Mouse (Mus musculus) embryonic fibroblast, embryonic 13.5 days (primary cell): ENCODE data around the gene Gucy1b2.

Experiments used
- CTCF ChIP-seq: IDR thresholded peaks from 2 replicates; pipeline ENCODE4 v1.5.1; 2011; ENCODE audit warnings: mild to moderate bottlenecking, control low read depth, low read length, moderate library complexity, borderline replicate concordance; ENCODE audit not compliant: insufficient read depth
- POLR2A ChIP-seq: IDR thresholded peaks from 2 replicates; pipeline ENCODE4 v1.6.1; 2011; ENCODE audit warnings: low read depth, mild to moderate bottlenecking, control low read depth, low read length, moderate library complexity

DNA sequence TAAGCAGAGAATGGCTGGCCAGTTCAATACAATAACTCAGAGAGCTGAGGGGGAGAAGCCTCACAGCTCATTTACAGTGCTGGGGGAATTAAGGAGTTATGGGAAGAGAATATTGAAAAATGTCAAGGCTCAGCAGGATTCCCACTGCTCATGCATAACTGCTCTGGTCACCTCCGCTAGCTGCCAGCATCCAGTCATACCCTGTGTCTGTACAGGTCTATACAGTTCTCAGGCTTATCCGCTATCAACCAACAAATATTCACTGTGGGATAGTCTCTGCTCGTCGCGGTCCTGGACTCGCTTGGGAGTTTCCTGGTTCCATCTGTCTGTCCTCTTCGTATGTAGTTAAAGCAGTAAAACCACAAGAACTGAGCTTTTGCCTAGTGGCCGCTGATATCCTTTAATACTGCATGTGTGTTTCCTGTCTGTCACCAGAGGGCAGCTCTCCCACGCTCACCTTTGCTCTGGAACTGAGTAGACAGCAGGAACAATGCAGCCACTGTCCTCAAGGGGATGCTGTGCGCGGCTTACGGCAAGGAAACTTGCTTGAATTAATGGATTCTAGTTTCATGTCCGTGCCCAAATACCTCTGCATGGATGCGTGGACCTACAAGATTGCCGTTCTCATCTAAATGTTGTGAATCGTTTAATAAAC is 36.2 kb upstream of the Gucy1b2 start:
- TF ChIP-seq POLR2A (no peak), CTCF (peak; percentile 99)
